Mouse (Mus musculus): Measurements from ENCODE around the gene Vmn1r77. TPM values are rescaled to one million over a fixed set of nuclear protein-coding genes. Genes with fewer than 3 reads are reported as not detected.
"Not testable (repeated sequence)": the region's sequence is repeated elsewhere in the genome, so short reads cannot be mapped to it uniquely, and the experiment has no call there.

Gene Vmn1r77
- not detected for total RNA-seq (2021)
- long read RNA-seq, experiment 1, result 0 reads
- long read RNA-seq, experiment 2, result 0 reads

GRCm38 (mm10) chr7:12036452-12036851 lies at the start of gene Vmn1r77:
Gene Vmn1r77 (plus strand): TSS chr7:12036752.
- H3K27ac ChIP-seq; intact Hi-C loops (cut with DNase I); DNase-seq; H3K4me3 ChIP-seq: not testable (repeated sequence)

GRCm38 (mm10) chr7:12011491-12011890 lies 25.1 kb upstream of the Vmn1r77 start:
- peak; percentile 29 for DNase-seq
- H3K27ac ChIP-seq; intact Hi-C loops (cut with DNase I); H3K4me3 ChIP-seq: not testable (repeated sequence)

- intact Hi-C loops (cut with DNase I); DNase-seq; H3K4me3 ChIP-seq; H3K27ac ChIP-seq: not testable (repeated sequence)
Observed at GRCm38 (mm10) chr7:12012392-12012791, 24.2 kb upstream of the Vmn1r77 start.

GRCm38 (mm10) chr7:12013106-12013505 lies 23.4 kb upstream of the Vmn1r77 start:
- no peak overlapping the region for H3K27ac ChIP-seq
- no peak for DNase-seq
- intact Hi-C loops (cut with DNase I), result no loop called here
- TF ChIP-seq CTCF (IDR thresholded peaks at IDR 0.05), result no peak
- no peak overlapping the region for H3K4me3 ChIP-seq

GRCm38 (mm10) chr7:12017829-12018228 lies 18.7 kb upstream of the Vmn1r77 start:
- H3K4me3 ChIP-seq; H3K27ac ChIP-seq; DNase-seq; intact Hi-C loops (cut with DNase I): not testable (repeated sequence)

GRCm38 (mm10) chr7:12040664-12041063 lies 4.1 kb downstream of the Vmn1r77 start:
- intact Hi-C loops (cut with DNase I), result no loop called here
- H3K4me3 ChIP-seq, result no peak overlapping the region

More at GRCm38 (mm10) chr7:12040664-12041063, 4.1 kb downstream of the Vmn1r77 start:
- DNase-seq, result no peak
- H3K27ac ChIP-seq, result no peak overlapping the region
- TF ChIP-seq CTCF (IDR thresholded peaks at IDR 0.05), result no peak

Other genes starting within 250 kb of the Vmn1r77 start
- not detected for gene Vmn1r74, start 202.8 kb upstream of the Vmn1r77 start, total RNA-seq (2021)
- not detected for gene Vmn1r75, start 162.1 kb upstream of the Vmn1r77 start, total RNA-seq (2021)
- not detected for gene Vmn1r76, start 98.5 kb upstream of the Vmn1r77 start, total RNA-seq (2021)
- not detected for gene Vmn1r78, start 113.5 kb downstream of the Vmn1r77 start, total RNA-seq (2021)
- not detected for gene Vmn1r79, start 134.5 kb downstream of the Vmn1r77 start, total RNA-seq (2021)
- gene Vmn1r80, start 152.5 kb downstream of the Vmn1r77 start, total RNA-seq (2021), result not detected
- gene Vmn1r81, start 231.5 kb downstream of the Vmn1r77 start, total RNA-seq (2021), result not detected